Mouse (Mus musculus): ENCODE measurements around the gene Yeats2. TPM values are rescaled to one million over a fixed set of nuclear protein-coding genes. Genes with fewer than 3 reads are reported as not detected.

Yeats2 gene
- polyA plus RNA-seq, 1 experiment from 2014 or later, result 31.4 TPM

Other genes starting within 250 kb of the Yeats2 start
- 7.0 and 8.4 TPM in 2 replicates for gene Klhl6, start 158.0 kb upstream of the Yeats2 start, polyA plus RNA-seq (2014; fragmentation: Nextera tagmentation; extraction: Ambion mirVana)
- gene Klhl24, start 43.5 kb upstream of the Yeats2 start, polyA plus RNA-seq (2014; fragmentation: Nextera tagmentation; extraction: Ambion mirVana), result 41.3 and 47.0 TPM in 2 replicates
- 1.4 and 2.1 TPM in 2 replicates for gene Map6d1, start 100.3 kb downstream of the Yeats2 start, polyA plus RNA-seq (2014; fragmentation: Nextera tagmentation; extraction: Ambion mirVana)
- 107 and 109 TPM in 2 replicates for gene Parl, start 161.3 kb downstream of the Yeats2 start, polyA plus RNA-seq (2014; fragmentation: Nextera tagmentation; extraction: Ambion mirVana)
- gene Cyp2ab1, start 184.3 kb downstream of the Yeats2 start, polyA plus RNA-seq (2014; fragmentation: Nextera tagmentation; extraction: Ambion mirVana), result not detected in 2 replicates

Measured in midbrain, embryonic 11.5 days (tissue).